Mouse (Mus musculus) left cerebral cortex, adult 2 months (tissue): ENCODE data around the gene Shd. TPM values are rescaled to one million over a fixed set of nuclear protein-coding genes. Genes with fewer than 3 reads are reported as not detected.

Source experiments
- DNase-seq, 2 experiments: peaks; one replicate each; pipeline ENCODE4 v3.0.0; 2021 to 2022; ENCODE audit warnings: low spot score in 2 of 2, mixed read lengths in 1 of 2; ENCODE audit errors: extremely low spot score in 1 of 2
- H3K27ac ChIP-seq: fragments of 200-600 bp; 2 replicates; pipeline ENCODE4 v1.8.1; 2022
- H3K4me3 ChIP-seq: fragments of 200-600 bp; 2 replicates; pipeline ENCODE4 v1.8.1; 2022
- CTCF ChIP-seq: fragments of 200-600 bp; IDR thresholded peaks from 2 replicates; pipeline ENCODE4 v1.8.1; 2022; ENCODE audit warnings: antibody characterized with exemption, mild to moderate bottlenecking, moderate library complexity
- intact Hi-C: fragments of 180-260 bp; cut with DNase I; formaldehyde crosslinking; loops from one replicate; pipeline ENCODE4 v1.15.1; 2025
- total RNA-seq, 2 experiments: library from RNA; stranded (reverse); gene quantifications; 2 replicates each; pipeline ENCODE4 v1.2.3; 2021

The Shd gene
- total RNA-seq, 2 experiments from 2014 or later, result 36.7 to 40.1 TPM

DNA sequence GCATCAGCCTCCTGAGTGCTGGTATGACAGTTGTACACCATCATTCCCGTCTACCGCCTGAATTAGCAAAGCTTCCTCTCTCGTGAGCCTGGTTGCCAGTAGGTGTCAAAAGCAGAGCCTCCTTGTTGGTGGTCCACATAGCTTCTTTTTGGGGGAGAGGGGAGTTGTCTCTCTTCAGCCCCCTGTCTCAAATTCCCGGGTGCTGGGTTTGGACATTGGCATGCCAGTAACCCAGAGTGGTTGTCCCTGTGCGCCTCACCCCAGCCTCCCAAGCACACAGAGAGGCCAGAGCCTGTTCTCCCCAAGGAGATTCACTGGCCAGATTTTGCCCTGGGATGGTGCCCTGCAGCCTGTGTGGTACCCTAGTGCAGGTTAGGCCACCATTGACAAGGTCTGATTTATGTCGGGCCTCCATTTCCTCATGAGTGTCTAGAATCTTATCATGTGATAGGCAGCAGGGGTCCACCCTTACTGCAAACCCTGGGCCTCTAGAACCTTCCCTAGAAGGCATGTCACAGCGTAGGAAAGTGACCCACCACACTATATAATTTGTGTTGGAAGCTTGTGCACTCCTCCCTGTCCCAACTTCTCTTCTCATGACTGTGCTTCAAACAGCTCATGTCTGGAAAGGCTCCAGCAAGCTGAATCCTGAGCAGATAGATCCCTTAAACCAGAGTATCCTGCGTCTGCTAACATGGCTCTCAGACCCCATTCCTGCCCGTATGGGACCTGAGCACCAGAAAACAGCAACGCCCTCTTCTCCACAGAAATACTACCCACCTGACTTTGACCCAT, 10.1 kb upstream of the Shd start:
- no peak for TF ChIP-seq CTCF
- peak overlapping the region; percentile 53 for H3K4me3 ChIP-seq
- intact Hi-C loops, result loop anchor here (1.0 to 10.0 kb wide), 4 partner anchors 49 to 1605 kb away; partner anchors contain the start of gene Zfp959
- peak overlapping the region; percentile 70; the same call in 1 of the 2 replicates for H3K27ac ChIP-seq
- peak; percentile 9 to 13 for DNase-seq

DNA sequence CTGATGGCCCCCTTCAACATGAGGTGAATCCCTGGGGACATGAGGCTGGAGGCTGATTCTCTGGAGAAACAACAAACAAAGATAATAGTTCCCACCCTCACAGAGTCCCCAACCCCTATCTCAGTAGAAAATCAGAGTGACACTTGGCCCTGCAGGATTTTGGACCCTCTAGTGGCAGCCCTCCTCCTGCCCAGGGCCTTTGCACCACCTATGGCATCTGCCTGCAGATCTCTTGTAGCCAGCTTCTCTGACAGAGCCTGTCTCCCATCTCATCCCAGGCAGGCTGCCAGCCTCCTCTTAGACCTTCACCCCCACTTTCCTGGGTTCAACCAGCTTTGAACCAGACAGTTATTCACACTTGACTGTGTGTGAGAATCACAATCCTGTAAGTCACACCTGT, 9.5 kb upstream of the Shd start:
- no peak for TF ChIP-seq CTCF
- H3K27ac ChIP-seq, result no peak overlapping the region
- intact Hi-C loops, result no loop called here
- DNase-seq, result peak; percentile 9
- no peak overlapping the region for H3K4me3 ChIP-seq

DNA sequence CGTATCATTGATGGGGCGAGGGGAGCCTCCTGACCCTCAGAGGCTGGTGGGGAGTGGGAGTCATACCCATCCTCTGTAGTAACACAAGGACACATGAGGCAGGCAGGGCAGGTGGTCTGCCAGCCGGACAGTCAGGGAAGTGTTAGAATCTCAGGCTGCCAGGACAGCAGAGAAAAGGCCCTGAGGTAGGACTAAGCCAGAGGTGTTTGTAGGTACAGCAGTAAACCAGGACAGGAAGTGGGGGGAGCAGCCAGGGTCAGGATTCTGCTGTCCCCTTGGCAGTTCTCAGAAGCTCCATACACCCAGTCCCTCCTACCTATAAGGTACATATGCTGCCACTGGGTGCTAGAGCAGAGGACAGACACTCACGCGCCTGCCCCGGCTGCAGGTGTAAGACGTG, 8.6 kb upstream of the Shd start:
- intact Hi-C loops, result no loop called here
- no peak overlapping the region for H3K4me3 ChIP-seq
- TF ChIP-seq CTCF, result no peak
- DNase-seq, result peak; percentile 7 to 9
- no peak overlapping the region for H3K27ac ChIP-seq

- no peak overlapping the region for H3K4me3 ChIP-seq
- DNase-seq, result peak; percentile 7 to 8
- TF ChIP-seq CTCF, result no peak
- intact Hi-C loops, result no loop called here
- no peak overlapping the region for H3K27ac ChIP-seq
These were observed 7.1 kb upstream of the Shd start for GRCm38 (mm10) chr17:55963171-55963570.

GRCm38 (mm10) chr17:55964496-55964895, 5.8 kb upstream of the Shd start:
- intact Hi-C loops, result no loop called here
- DNase-seq, result no peak
- no peak overlapping the region for H3K27ac ChIP-seq
- H3K4me3 ChIP-seq, result no peak overlapping the region
- TF ChIP-seq CTCF, result no peak

GRCm38 (mm10) chr17:55964996-55965395, 5.3 kb upstream of the Shd start:
- TF ChIP-seq CTCF, result no peak; the same call in 1 of the 2 replicates
- intact Hi-C loops, result no loop called here
- Histone ChIP-seq H3K4me3 (no peak overlapping the region), H3K27ac (no peak overlapping the region)
- no peak for DNase-seq

- Histone ChIP-seq H3K27ac (no peak overlapping the region), H3K4me3 (no peak overlapping the region)
- no peak for DNase-seq
- intact Hi-C loops, result no loop called here
- TF ChIP-seq CTCF, result no peak
These were observed 3.1 kb upstream of the Shd start for GRCm38 (mm10) chr17:55967186-55967585.

GRCm38 (mm10) chr17:55968210-55968609, 2.1 kb upstream of the Shd start:
- H3K27ac ChIP-seq, result no peak overlapping the region
- DNase-seq, result no peak
- no peak for TF ChIP-seq CTCF
- H3K4me3 ChIP-seq, result no peak overlapping the region
- intact Hi-C loops, result no loop called here

GRCm38 (mm10) chr17:55969560-55969959, 707 bp upstream of the Shd start:
- intact Hi-C loops, result no loop called here
- H3K27ac ChIP-seq, result no peak overlapping the region
- H3K4me3 ChIP-seq, result no peak overlapping the region
- no peak for TF ChIP-seq CTCF
- DNase-seq, result peak; percentile 43 to 45

DNA sequence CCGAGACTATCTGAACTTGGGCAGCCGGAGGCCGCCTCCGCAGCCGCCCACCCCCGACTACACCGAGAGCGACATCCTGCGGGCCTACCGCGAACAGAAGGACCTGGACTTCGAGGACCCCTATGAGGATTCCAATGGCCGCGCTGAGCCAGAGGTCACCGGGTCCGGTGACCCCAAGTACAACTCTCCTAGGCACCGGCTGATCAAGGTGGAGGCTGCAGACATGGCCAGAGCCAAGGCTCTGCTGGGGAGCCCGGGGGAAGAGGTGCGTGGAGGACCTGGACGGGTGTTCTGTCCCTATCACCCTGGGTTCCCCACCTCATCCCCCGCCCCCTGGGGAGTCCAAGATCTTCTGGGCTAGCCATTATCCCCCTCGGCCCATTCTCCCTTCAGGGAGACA, 1.2 kb downstream of the Shd start:
- TF ChIP-seq CTCF, result no peak
- no peak for DNase-seq
- Histone ChIP-seq H3K4me3 (peak overlapping the region; percentile 58), H3K27ac (no peak overlapping the region)
- intact Hi-C loops, result no loop called here

GRCm38 (mm10) chr17:55976255-55976862, 6.1 kb downstream of the Shd start:
- H3K27ac ChIP-seq, result no peak overlapping the region
- DNase-seq, result peak; percentile 76 to 78

DNA sequence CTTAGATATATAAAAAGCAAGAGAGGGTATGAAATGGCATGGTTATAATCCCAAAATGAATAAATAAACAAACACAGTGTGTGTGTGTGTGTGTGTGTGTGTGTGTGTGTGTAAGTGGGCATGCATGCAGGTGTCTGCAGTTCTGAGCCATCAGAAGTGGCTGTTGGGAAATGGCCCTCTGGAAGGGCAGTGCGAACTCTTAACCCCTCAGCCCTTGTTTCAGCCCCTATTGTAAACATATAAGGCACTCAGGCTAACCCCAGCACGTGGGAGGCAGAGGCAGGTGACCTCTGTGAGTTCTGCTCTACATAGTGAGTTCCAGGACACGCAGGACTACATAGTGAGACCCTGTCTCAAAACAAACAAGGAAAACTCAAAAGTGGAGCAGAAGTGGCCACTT, 7.0 kb downstream of the Shd start:
- DNase-seq, result no peak
- Histone ChIP-seq H3K4me3 (no peak overlapping the region), H3K27ac (no peak overlapping the region)
- intact Hi-C loops, result loop anchor here (2.0 kb wide), 1 partner anchor 34 kb away; no protein-coding TSS in a partner anchor
- no peak for TF ChIP-seq CTCF

More at GRCm38 (mm10) chr17:55976255-55976862, 6.1 kb downstream of the Shd start:
- H3K4me3 ChIP-seq, result no peak overlapping the region
- peak; percentile 92 for TF ChIP-seq CTCF
- intact Hi-C loops, result loop anchor here (2.0 kb wide), 1 partner anchor 34 kb away; no protein-coding TSS in a partner anchor
